Mouse (Mus musculus): ENCODE measurements around the gene Map4k3. TPM values are rescaled to one million over a fixed set of nuclear protein-coding genes. Genes with fewer than 3 reads are reported as not detected.

The Map4k3 gene
- polyA plus RNA-seq (2015; fragmentation: Nextera tagmentation; extraction: Ambion mirVana): 13.5 and 13.8 TPM in 2 replicates

DNA sequence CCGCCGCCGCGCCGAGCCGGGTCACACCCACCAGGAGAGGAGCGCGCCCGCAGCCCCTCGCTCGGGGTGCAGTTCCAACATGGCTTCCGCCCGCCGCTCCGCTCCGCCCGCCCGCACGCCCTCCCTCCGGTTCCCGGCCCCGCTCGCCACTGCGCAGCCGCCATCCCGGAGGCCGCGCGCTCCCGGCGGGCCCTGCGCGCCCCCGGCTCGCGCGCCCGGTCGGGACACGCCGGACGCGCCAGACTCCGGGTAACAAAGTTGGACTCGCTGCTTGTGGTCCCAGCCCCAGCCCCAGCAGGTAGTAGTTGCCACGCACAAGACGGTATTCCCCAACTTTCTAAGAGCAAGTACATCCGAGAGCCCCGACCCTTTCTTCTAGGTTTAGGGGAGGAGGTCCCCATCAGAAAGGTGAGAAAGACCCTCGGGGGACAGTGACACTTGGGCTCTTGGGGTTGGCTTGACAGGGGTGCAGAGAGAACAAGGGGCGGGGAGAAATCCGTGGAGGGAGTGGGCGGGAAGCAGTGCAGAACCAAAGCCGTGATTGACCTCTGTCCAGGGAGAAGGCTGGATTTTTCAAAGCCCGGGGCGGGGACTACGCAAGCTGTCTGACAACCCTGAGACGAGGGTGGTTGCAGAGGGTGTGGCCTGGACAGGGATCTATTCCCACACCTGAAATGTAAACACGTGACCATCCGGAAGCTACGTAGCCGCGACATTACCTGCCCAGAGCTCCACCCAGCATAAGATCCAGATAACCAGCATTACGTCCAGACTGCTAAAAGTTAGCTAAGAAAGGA, at the start of gene Map4k3:
Gene Map4k3, minus strand, starts transcription at position 424 of the 797 bp plus-strand sequence.
- ATAC-seq: peak; percentile 97
- Histone ChIP-seq H3K27me3 (replicated peaks; ENCODE audit: control insufficient read depth, insufficient read depth, low read length) (no peaks in the 10 kb centered on the region), H3K9ac (ENCODE audit: low read depth, low read length) (peak within 1 kb of the TSS; percentile 98), H3K36me3 (ENCODE audit: control insufficient read depth, insufficient read depth) (no peaks in the 10 kb centered on the region), H3K9me3 (ENCODE audit: control insufficient read depth) (no peaks in the 10 kb centered on the region), H3K4me2 (replicated peaks; ENCODE audit: low read depth) (peak within 1 kb of the TSS; percentile 75), H3K4me3 (ENCODE audit: low read depth, low read length) (peak within 1 kb of the TSS; percentile 88), H3K4me1 (replicated peaks; ENCODE audit: control insufficient read depth, insufficient read depth, low read length) (no peaks in the 10 kb centered on the region; the same call in 1 of the 2 replicates), H3K27ac (ENCODE audit: low read depth, low read length) (peak within 1 kb of the TSS; percentile 99)
- WGBS: under 1% methylated on average over 62 of the region's 64 CpGs
- no peak for TF ChIP-seq CTCF (IDR thresholded peaks at IDR 0.05; ENCODE audit: low read depth)

DNA sequence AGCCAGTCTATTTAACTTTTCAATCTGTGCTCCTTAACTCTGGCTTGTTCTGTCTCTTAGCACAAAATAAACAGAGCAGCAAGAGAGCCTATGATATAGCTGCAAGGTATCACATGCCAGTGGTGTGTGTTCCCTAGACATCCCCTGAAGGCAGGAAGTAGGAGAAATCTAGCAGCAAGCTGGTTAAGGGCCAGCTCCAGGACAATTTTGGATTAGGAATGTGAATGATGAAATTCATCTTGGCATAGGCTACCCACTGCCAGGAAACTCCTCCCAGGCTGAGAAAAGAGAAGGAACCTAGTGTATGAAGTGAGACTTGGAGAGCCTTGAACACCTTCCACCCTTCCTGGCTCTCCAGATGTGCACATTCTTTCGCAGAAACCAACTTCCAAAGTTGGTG, 49.3 kb upstream of the Map4k3 start:
- 97% methylated on average over 1 of the region's 1 CpGs for WGBS
- no peak overlapping the region for H3K4me3 ChIP-seq (ENCODE audit: low read depth, low read length)

DNA sequence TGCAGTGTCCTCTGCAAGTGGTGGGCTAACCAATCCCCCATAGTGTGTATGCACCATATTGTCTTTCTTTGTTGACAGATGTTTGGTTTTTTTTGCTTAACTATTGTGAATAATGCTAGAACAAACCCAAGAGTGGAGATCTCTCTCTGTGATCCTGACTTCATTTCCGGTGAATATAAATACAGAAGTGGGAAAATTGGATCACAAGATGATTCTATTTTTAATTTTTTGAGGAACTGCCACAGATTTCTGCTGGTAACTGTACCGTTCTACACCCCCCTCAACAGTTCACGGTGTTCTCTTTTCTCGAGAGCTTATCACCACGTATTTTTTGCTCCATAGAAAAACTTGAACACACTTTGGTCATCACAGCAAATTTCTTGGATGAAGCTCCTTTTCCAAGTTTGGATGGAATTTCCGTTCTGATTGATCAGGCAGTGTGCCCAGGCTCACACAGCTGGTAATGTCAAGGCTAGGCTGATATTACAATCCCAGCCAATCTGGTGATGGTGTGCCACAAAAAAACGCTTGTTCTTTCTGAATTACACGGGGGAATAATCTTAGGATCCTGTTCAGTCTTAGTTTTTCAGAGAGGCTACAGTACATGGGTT, 47.0 kb upstream of the Map4k3 start:
- 75% methylated on average over 8 of the region's 8 CpGs for WGBS
- no peak for TF ChIP-seq CTCF (IDR thresholded peaks at IDR 0.05; ENCODE audit: low read depth)
- no peak overlapping the region for H3K9ac ChIP-seq (ENCODE audit: low read depth, low read length)
- H3K9me3 ChIP-seq (ENCODE audit: control insufficient read depth): no peaks in the 10 kb centered on the region
- H3K36me3 ChIP-seq (ENCODE audit: control insufficient read depth, insufficient read depth): no peaks in the 10 kb centered on the region
- no peaks in the 10 kb centered on the region for H3K27me3 ChIP-seq (replicated peaks; ENCODE audit: control insufficient read depth, insufficient read depth, low read length)
- no peak overlapping the region for H3K4me3 ChIP-seq (ENCODE audit: low read depth, low read length)
- H3K27ac ChIP-seq (ENCODE audit: low read depth, low read length): no peak overlapping the region
- H3K4me1 ChIP-seq (replicated peaks; ENCODE audit: control insufficient read depth, insufficient read depth, low read length): no peaks in the 10 kb centered on the region
- H3K4me2 ChIP-seq (replicated peaks; ENCODE audit: low read depth): no peak overlapping the region
- no peak for ATAC-seq

More for the DNA sequence above, 49.3 kb upstream of the Map4k3 start:
- Histone ChIP-seq H3K9ac (ENCODE audit: low read depth, low read length) (no peak overlapping the region), H3K4me2 (replicated peaks; ENCODE audit: low read depth) (no peak overlapping the region), H3K27ac (ENCODE audit: low read depth, low read length) (no peak overlapping the region), H3K36me3 (ENCODE audit: control insufficient read depth, insufficient read depth) (no peaks in the 10 kb centered on the region), H3K9me3 (ENCODE audit: control insufficient read depth) (no peaks in the 10 kb centered on the region), H3K27me3 (replicated peaks; ENCODE audit: control insufficient read depth, insufficient read depth, low read length) (no peaks in the 10 kb centered on the region), H3K4me1 (replicated peaks; ENCODE audit: control insufficient read depth, insufficient read depth, low read length) (no peaks in the 10 kb centered on the region)
- TF ChIP-seq CTCF (IDR thresholded peaks at IDR 0.05; ENCODE audit: low read depth): no peak
- ATAC-seq: no peak

DNA sequence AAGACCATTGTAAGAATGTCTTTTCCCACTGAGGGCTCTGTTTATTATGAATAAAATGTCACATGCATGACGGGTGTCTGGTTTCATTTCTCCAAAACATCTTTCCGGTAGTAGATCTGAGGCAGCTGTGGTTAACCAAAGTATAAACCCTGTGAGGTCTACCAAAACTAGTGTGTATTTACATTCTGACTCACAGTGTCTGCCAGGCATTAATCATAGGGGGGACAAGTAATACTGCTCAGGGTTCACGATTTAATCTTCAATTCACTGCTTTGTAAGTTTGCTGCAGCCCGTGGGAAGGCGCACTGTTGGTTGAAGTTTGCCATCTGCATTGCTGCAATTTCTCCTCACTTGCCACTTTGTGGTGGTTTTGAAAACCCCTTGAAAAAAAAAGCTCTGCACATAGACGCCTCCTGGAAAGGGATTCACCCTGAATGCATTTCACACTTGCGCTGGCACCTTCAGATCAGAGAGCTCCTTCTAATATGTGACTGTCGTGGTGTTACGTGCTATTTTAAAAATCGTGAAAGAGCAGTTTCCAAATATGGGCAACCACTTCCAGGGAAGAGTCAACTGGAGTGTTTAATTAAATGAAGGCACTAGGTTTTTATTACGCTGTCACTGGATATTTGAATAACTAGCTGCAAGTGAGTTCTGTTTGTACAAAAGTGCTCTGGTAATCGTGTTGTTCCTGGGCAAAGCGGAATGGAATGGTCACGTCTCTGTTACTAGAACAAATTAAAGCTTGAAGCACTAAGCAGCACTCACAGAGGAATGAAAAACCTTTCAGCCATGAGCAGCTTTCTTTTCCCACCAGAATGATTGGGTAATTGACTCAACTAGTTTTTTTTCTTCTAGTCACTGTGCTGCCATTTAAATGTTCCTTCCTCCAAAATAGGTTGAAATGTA, 44.5 kb upstream of the Map4k3 start:
- WGBS: 48% methylated on average over 14 of the region's 14 CpGs
- Histone ChIP-seq H3K36me3 (ENCODE audit: control insufficient read depth, insufficient read depth) (no peaks in the 10 kb centered on the region), H3K9me3 (ENCODE audit: control insufficient read depth) (no peaks in the 10 kb centered on the region), H3K27me3 (replicated peaks; ENCODE audit: control insufficient read depth, insufficient read depth, low read length) (no peaks in the 10 kb centered on the region), H3K4me3 (ENCODE audit: low read depth, low read length) (no peak overlapping the region), H3K4me1 (replicated peaks; ENCODE audit: control insufficient read depth, insufficient read depth, low read length) (no peaks in the 10 kb centered on the region), H3K27ac (ENCODE audit: low read depth, low read length) (no peak overlapping the region), H3K9ac (ENCODE audit: low read depth, low read length) (no peak overlapping the region), H3K4me2 (replicated peaks; ENCODE audit: low read depth) (peak overlapping the region; percentile 40)
- ATAC-seq: no peak
- no peak for TF ChIP-seq CTCF (IDR thresholded peaks at IDR 0.05; ENCODE audit: low read depth)

DNA sequence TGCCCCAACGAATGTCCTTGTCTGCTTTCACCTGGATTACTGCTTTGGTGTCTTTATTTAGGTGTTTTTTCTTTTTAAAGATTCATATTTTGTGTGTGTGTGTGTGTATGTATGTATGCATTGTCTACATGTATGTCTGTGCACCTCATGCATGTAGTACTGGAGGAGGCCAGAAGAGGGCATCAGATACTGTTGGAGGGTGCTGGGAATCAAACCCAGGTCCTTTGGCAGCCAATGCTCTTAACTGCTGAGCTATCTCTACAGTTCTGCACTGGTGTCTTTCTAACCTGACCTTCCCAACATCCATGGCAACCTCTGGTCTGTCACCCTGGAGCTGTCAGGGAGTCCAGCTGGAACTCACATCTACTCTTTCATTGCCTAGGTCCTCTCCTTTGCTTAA, 41.8 kb upstream of the Map4k3 start:
- H3K4me2 ChIP-seq (replicated peaks; ENCODE audit: low read depth): no peak overlapping the region
- ATAC-seq: no peak
- no peak overlapping the region for H3K9ac ChIP-seq (ENCODE audit: low read depth, low read length)
- peak; percentile 38 for TF ChIP-seq CTCF (IDR thresholded peaks at IDR 0.05; ENCODE audit: low read depth)
- H3K4me1 ChIP-seq (replicated peaks; ENCODE audit: control insufficient read depth, insufficient read depth, low read length): no peaks in the 10 kb centered on the region; the same call in 1 of the 2 replicates
- H3K4me3 ChIP-seq (ENCODE audit: low read depth, low read length): no peak overlapping the region
- no peaks in the 10 kb centered on the region for H3K27me3 ChIP-seq (replicated peaks; ENCODE audit: control insufficient read depth, insufficient read depth, low read length)
- H3K27ac ChIP-seq (ENCODE audit: low read depth, low read length): no peak overlapping the region
- H3K36me3 ChIP-seq (ENCODE audit: control insufficient read depth, insufficient read depth): no peaks in the 10 kb centered on the region
- no peaks in the 10 kb centered on the region for H3K9me3 ChIP-seq (ENCODE audit: control insufficient read depth)
- WGBS: 83% methylated on average over 1 of the region's 1 CpGs

DNA sequence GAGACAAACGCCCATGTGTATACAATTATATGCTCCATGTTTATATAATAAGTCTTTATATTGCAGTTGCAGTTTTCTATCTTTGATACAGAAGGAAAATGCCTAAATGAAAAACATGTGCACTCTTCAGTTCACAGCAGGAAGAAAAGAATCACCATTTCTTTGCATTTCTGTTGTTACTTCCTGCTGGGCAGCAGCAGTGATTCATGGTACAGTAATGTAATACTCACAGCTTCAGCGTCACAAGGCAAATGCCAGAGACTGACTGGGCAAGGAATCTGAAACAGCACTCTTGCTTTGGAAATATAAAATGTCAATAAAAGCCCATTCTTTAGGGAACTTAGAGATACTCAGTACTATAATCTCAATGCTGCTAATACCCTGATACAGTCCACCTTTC, 36.9 kb upstream of the Map4k3 start:
- peak; percentile 49; the same call in 1 of the 2 replicates for ATAC-seq
- TF ChIP-seq CTCF (IDR thresholded peaks at IDR 0.05; ENCODE audit: low read depth): no peak
- no peaks in the 10 kb centered on the region for H3K27me3 ChIP-seq (replicated peaks; ENCODE audit: control insufficient read depth, insufficient read depth, low read length)
- H3K36me3 ChIP-seq (ENCODE audit: control insufficient read depth, insufficient read depth): no peaks in the 10 kb centered on the region
- H3K4me1 ChIP-seq (replicated peaks; ENCODE audit: control insufficient read depth, insufficient read depth, low read length): no peaks in the 10 kb centered on the region; the same call in 1 of the 2 replicates
- 41% methylated on average over 2 of the region's 2 CpGs for WGBS
- no peak overlapping the region for H3K4me3 ChIP-seq (ENCODE audit: low read depth, low read length)
- no peaks in the 10 kb centered on the region for H3K9me3 ChIP-seq (ENCODE audit: control insufficient read depth)
- no peak overlapping the region for H3K4me2 ChIP-seq (replicated peaks; ENCODE audit: low read depth)
- no peak overlapping the region for H3K9ac ChIP-seq (ENCODE audit: low read depth, low read length)
- no peak overlapping the region for H3K27ac ChIP-seq (ENCODE audit: low read depth, low read length)

All from intestine, postnatal 0 days (tissue).